Mouse (Mus musculus): ENCODE measurements around the gene Yjefn3.

Yjefn3 gene

GRCm38 (mm10) chr8:69881261-69881865 lies 21.1 kb downstream of the Yjefn3 start:
- in situ Hi-C loops (cut with MboI, MseI): no loop called here

DNA sequence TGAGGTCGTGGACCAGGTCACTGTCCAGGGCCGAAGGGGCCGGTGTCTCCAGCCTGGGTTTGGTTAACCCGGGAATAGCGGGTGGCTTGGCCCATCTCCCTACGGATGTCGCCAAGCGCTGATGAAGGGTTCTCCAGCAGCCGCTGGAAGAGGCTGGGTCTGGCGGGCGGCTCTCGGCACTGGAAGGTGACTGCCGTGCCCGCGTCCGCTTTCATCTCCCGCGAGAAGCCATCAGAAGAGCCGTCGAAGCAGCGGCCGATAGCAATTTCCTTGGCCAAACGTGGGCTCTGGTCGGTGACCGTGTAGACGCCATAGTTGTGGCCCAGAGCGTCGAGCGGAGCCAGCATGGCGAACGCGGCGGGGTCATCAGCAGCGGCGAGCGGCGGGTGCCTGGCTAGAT lies 21.7 kb downstream of the Yjefn3 start:
- in situ Hi-C loops (cut with MboI, MseI): no loop called here

DNA sequence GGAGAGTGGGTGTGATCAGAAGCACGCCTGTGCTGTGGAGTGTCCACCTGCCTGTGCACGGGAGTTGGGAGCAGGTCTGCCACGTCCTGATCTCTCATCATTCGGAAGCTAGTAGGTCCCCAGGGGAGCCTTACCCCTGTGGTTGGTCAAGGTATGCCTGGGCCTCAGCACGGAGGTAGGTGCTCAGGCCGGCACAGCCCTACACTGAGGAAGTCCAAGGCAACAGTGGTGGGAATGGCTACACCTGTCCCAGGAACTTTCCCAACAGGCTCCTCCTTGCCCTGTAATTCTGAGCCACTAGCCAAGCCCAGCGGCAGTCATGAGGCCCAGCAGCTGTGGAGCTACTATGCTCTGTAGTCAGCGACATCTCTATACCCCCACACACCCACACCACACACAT lies 22.8 kb downstream of the Yjefn3 start:
- in situ Hi-C loops (cut with MboI, MseI): no loop called here

DNA sequence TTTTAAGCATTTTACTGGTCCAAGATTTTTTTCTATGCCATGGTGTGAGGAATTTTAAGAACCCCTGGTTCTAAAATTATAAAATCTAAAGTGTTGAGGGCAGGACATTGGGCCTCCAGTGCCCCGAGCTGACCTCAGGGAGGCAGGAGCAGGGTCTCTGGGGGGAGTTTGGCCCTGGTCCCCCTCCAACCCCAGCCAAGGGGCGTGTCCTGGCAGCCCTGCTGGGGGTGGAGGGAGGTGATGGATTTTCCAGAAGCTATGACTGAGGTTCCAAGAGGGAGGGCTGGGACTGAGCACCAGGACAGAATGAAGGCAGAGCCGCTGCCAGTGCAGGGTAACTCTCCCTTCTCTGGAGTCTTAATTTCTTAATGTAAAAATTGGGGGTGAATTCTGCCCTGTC lies 24.5 kb downstream of the Yjefn3 start:
- in situ Hi-C loops (cut with MboI, MseI): no loop called here

DNA sequence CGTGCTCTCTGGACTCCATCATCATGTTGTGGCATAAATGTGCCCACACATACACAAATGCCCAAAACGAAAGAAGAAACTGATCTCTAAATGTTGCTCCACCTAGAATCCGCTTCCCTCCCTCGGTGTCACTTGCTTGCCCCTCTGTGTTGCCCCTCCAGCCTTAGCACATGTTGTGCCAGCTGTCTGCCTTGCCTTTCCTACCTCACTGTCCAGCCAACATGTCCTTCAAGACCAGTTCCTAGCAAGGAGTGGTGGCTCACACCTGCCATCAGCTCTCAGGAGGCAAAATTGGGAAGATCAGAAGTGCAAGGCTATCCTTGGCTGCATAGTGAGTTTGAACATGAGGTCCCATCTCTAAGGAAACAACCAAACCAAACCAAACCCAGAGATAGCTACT lies 25.1 kb downstream of the Yjefn3 start:
- in situ Hi-C loops (cut with MboI, MseI): no loop called here

DNA sequence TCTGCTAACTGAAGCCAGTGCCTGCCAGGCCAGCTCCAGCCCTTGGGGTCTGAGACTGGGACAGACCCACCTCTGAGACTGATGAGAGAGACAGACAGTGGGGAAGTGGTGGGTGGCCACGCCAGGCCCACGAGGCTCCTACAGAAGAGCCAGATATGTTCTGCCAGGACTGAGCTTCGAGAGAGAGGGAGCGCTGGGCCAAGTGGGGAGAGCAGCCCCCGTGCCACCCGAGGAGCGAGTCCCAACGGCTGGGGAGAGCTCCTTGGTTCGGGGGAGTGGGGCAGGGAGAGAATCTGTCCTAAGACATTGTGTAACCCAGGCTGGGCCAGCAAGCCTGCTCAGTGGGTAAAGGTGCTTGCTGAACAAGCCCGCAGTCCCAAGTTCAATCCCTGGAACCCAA lies 25.5 kb downstream of the Yjefn3 start:
- in situ Hi-C loops (cut with MboI, MseI): no loop called here

GRCm38 (mm10) chr8:69876097-69876496 lies 26.4 kb downstream of the Yjefn3 start:
- in situ Hi-C loops (cut with MboI, MseI): no loop called here

DNA sequence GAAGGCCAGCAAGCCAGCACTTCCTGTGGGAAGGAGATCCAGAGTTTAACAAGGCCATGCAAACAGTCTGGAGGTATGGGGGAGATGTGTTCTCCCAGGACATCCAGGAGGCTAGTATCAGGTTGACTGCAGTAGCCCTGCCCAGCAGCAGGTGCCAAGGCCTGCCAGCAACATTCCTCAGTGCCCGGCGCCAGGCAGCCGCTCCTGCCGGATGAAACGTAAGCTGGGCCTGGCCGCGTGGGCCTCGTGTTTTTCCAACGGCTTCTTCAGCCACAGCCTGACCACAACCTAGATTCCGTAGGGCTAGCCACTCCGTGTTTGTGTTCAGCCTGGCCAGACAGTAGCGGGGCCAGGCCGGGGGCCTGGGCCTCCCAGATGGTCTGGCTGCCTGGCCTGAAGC lies 27.9 kb downstream of the Yjefn3 start:
- in situ Hi-C loops (cut with MboI, MseI): no loop called here

DNA sequence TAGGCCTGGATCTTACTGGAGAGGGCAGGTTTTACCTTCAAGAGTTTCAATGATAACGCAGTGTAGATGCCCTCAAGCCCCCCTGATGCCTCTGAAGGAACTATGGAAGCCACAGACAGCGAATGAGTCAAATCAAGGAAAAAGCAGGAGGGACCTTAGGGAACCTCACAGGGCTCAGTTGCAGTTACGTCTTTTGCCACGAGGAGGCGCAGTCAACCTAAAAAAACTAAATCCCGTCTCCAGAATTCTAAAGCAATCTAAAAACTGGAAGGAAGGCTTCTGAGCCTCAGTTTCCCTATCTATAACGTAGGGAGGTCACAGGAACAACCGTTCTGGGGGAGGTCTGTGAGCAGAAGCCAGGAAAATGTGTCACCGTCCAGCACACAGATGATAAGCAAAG lies 28.4 kb downstream of the Yjefn3 start:
- in situ Hi-C loops (cut with MboI, MseI): no loop called here

- in situ Hi-C loops (cut with MboI, MseI): no loop called here
Measured at GRCm38 (mm10) chr8:69870907-69871306, 31.6 kb downstream of the Yjefn3 start.

GRCm38 (mm10) chr8:69870003-69870765 lies 32.3 kb downstream of the Yjefn3 start:
- in situ Hi-C loops (cut with MboI, MseI): no loop called here

- in situ Hi-C loops (cut with MboI, MseI): no loop called here
Measured at GRCm38 (mm10) chr8:69867696-69868326, 34.7 kb downstream of the Yjefn3 start.

DNA sequence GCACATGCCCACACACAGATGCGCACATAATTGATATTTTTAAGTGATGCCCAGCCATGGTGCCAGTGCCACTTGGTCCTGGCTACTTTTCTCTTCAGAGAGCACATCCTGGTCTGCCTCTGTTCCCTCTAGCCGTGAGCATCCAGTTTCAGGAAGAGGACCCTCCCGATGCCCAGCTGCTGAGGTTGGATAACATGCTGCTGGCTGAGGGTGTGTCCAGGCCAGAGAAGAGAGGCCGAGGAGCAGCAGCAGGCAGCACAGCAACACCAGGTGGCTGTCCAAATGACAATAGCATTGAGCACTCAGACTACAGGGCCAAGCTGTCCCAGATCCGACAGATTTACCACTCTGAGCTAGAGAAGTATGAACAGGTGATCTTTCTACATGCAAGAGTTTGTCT lies 38.3 kb downstream of the Yjefn3 start:
- in situ Hi-C loops (cut with MboI, MseI): no loop called here

- in situ Hi-C loops (cut with MboI, MseI): no loop called here
Measured at GRCm38 (mm10) chr8:69863387-69864020, 39.0 kb downstream of the Yjefn3 start.

DNA sequence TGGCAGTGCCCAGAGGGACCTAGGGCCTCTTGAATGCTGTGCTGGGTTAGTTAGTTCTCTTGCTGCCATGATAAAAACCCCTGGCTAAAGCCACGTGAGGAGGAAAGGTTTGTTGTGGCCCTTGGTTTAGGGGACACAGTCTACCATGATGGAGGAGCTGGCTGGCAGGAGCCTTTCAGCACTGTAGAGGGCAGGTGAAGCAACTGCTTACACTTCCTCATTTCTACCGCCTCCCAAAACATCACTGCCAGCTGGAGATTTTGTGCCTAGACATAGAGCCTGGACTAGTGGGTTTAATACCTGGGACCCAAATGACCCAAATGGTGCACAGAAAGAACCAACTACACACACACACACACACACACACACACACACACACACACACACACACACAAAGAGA lies 41.3 kb downstream of the Yjefn3 start:
- in situ Hi-C loops (cut with MboI, MseI): no loop called here

DNA sequence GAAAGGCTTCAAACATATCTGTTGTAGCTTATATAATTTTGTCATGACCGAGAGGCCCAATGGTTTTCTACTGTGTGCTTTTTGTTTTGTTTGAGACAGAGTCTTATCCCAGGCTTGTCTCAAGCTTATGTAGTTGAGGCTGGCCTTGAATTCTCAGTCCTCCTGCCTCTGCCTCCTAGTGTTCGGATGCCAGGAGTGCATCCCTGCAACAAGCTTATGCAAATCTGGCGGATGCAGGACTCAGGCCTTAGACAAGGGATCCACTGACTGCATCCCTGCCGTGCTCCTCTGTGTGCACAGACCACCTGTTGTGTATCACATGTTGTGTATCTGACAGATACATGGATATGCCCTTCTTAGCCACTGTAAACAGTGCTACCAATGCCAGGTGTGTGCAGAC lies 41.7 kb downstream of the Yjefn3 start:
- in situ Hi-C loops (cut with MboI, MseI): no loop called here

- in situ Hi-C loops (cut with MboI, MseI): no loop called here
Measured at GRCm38 (mm10) chr8:69853869-69854268, 48.6 kb downstream of the Yjefn3 start.

DNA sequence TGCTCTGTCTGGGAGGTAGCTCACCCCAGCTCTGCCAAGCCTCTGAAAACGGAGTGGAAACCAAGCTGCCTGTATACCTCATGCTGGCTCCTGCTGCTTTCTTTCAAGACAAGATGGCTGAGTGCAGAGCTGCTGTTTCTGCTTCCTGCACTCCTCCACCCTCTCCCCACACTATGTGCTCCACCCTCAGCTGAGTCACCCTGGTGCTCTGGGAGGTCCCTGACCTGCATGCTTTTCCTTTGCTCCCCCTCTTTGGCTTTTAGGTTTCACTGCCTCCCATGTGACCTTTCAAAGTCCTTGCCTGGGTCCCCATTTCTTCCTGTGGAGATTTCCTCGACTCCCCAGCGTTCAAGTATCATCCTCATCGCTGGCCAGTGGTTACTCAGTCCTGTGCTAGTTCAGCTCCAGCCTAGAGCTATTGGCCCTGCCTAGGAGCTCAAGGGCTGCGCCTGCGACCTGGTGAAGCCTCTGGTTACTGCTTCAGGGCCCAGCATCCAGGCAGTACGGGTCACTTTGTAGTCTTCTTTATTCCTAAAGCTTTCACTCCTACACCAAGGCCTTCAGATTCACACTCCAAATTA lies 51.5 kb downstream of the Yjefn3 start:
- in situ Hi-C loops (cut with MboI, MseI): no loop called here

DNA sequence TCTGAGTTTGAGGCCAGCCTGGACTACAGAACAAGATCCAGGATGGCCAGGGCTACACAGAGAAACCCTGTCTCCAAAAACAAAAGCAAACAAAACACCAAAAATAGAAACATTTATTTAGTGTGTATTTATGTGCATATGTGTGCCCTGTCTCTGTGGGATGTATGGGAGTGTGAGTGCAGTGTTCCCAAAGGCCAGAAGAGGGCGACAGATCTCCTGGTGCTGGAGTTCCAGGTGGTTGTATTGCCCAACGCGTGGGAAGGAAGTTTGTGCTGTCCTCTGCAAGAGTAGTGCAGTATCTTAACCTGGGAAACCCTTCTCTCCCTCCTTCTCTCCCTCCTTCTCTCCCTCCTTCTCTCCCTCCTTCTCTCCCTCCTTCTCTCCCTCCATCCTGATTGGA lies 52.6 kb downstream of the Yjefn3 start:
- in situ Hi-C loops (cut with MboI, MseI): no loop called here

DNA sequence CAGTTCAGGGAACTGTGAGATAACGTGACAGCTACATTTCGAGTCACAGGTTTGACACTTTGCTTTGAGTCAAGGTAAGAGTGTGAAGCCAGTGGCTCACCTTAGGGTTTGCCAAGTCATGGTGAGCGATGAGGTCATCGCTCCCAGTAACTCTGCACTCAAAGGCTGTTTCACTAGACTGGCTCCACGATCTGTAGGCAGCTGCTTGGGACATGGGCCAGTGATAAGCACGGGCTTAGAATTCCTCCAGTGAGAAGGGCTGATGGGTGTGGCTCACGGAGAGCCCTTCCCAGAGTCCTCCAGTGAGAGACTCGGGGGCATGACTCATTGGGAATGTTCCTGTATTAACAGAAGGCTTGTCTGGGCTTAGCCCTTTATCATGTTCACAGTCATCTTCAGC lies 53.6 kb downstream of the Yjefn3 start:
- in situ Hi-C loops (cut with MboI, MseI): no loop called here

- in situ Hi-C loops (cut with MboI, MseI): no loop called here
Measured at GRCm38 (mm10) chr8:69847167-69848065, 55.1 kb downstream of the Yjefn3 start.
